In genomic region chr6:145396534-145396933, GRCm38 (mm10) we compare ENCODE assay signal across 13 mouse cellular contexts.
A peak's percentile ranks its signal among the peaks of the same experiment; 100 is the strongest.
DNase-seq lines count a peak whose midpoint lies in the region; ATAC-seq and TF ChIP-seq lines count a peak whose summit lies in the region.
"Had no signal": no experiment of that assay in that cellular context is flagged by ENCODE, and none has a peak within 500 bp of the region (broad histone marks: within the 10 kb centered on the region; RNA-seq: fewer than 3 reads in every experiment).

No protein-coding gene starts in this region.

- no peaks in the 10 kb centered on the region for H3K36me3 ChIP-seq in hindbrain, postnatal 0 days (ENCODE audit: insufficient read depth, low read length)
- no peaks in the 10 kb centered on the region for H3K36me3 ChIP-seq in hindbrain, embryonic 12.5 days
- H3K36me3 ChIP-seq in liver, postnatal 0 days (replicated peaks; ENCODE audit: insufficient read depth, low read length) = no peaks in the 10 kb centered on the region
- no peaks in the 10 kb centered on the region for H3K36me3 ChIP-seq in liver, embryonic 11.5 days (ENCODE audit: control insufficient read depth, insufficient read depth, low read length)
- H3K36me3 ChIP-seq: limb, embryonic 12.5 days had no signal

- H3K4me1 ChIP-seq in hindbrain, postnatal 0 days (ENCODE audit: insufficient read depth, low read length) = no peaks in the 10 kb centered on the region
- 0 out of 2 replicates have a peak, but pooled peaks cover 4% of the 10 kb centered on the region for H3K4me1 ChIP-seq in hindbrain, embryonic 12.5 days
- no peaks in the 10 kb centered on the region for H3K4me1 ChIP-seq in liver, postnatal 0 days (ENCODE audit: insufficient read depth)
- no peaks in the 10 kb centered on the region for H3K4me1 ChIP-seq in liver, embryonic 11.5 days (replicated peaks; ENCODE audit: control insufficient read depth, insufficient read depth, low read length)

- H3K27ac ChIP-seq in hindbrain, postnatal 0 days = no peak overlapping the region
- no peak overlapping the region for H3K27ac ChIP-seq in hindbrain, embryonic 12.5 days
- no peak overlapping the region for H3K27ac ChIP-seq in liver, postnatal 0 days (ENCODE audit: low read depth)
- no peak overlapping the region for H3K27ac ChIP-seq in liver, embryonic 11.5 days (ENCODE audit: low read depth, low read length)
- H3K27ac ChIP-seq: limb, embryonic 12.5 days had no signal

- peak; percentile 10 to 11 for DNase-seq in cerebellum, adult 18-20 months
- no peak for DNase-seq in cerebellum, adult 9-11 months
- no peak for DNase-seq in hindbrain, postnatal 0 days (ENCODE audit: low spot score)
- DNase-seq in liver, postnatal 0 days = no peak
- no peak for DNase-seq in liver, embryonic 11.5 days (ENCODE audit: low spot score)
- DNase-seq in adipocyte (ENCODE audit: low spot score) = peak; percentile 72
- DNase-seq in ovary, postnatal 36 days (ENCODE audit: low spot score) = no peak
- DNase-seq: heart, postnatal 36 days; spleen, adult 18-20 months had no signal

- no peak for ATAC-seq in hindbrain, postnatal 0 days
- ATAC-seq in hindbrain, embryonic 12.5 days (ENCODE audit: low FRiP score) = no peak
- no peak for ATAC-seq in liver, postnatal 0 days
- no peak for ATAC-seq in liver, embryonic 11.5 days (replicated peaks; ENCODE audit: low FRiP score)
- ATAC-seq: intestine, embryonic 16.5 days had no signal

- no peak overlapping the region for H3K4me2 ChIP-seq in hindbrain, postnatal 0 days (ENCODE audit: low read depth, low read length)
- no peak overlapping the region for H3K4me2 ChIP-seq in hindbrain, embryonic 12.5 days (replicated peaks)
- H3K4me2 ChIP-seq in liver, postnatal 0 days (ENCODE audit: low read depth, low read length) = no peak overlapping the region
- H3K4me2 ChIP-seq in liver, embryonic 11.5 days = no peak overlapping the region
- H3K4me2 ChIP-seq: limb, embryonic 12.5 days; midbrain, embryonic 11.5 days had no signal

- no peaks in the 10 kb centered on the region for H3K27me3 ChIP-seq in hindbrain, postnatal 0 days (ENCODE audit: insufficient read depth, low read length)
- no peaks in the 10 kb centered on the region for H3K27me3 ChIP-seq in hindbrain, embryonic 12.5 days
- H3K27me3 ChIP-seq in liver, postnatal 0 days (ENCODE audit: insufficient read depth, low read length) = no peaks in the 10 kb centered on the region
- H3K27me3 ChIP-seq in liver, embryonic 11.5 days (replicated peaks; ENCODE audit: control insufficient read depth, insufficient read depth, low read length) = no peaks in the 10 kb centered on the region
- H3K27me3 ChIP-seq: limb, embryonic 12.5 days had no signal

- no peak overlapping the region for H3K4me3 ChIP-seq in hindbrain, postnatal 0 days (ENCODE audit: low read length)
- H3K4me3 ChIP-seq in hindbrain, embryonic 12.5 days = no peak overlapping the region
- no peak overlapping the region for H3K4me3 ChIP-seq in liver, postnatal 0 days (ENCODE audit: low read depth, low read length)
- no peak overlapping the region for H3K4me3 ChIP-seq in liver, embryonic 11.5 days (ENCODE audit: low read depth, low read length)
- H3K4me3 ChIP-seq: limb, embryonic 12.5 days had no signal

- WGBS in hindbrain, postnatal 0 days = 90% methylated on average over 2 of the region's 2 CpGs
- WGBS in hindbrain, embryonic 12.5 days = 87% methylated on average over 2 of the region's 2 CpGs
- 76% methylated on average over 2 of the region's 2 CpGs for WGBS in liver, postnatal 0 days (ENCODE audit: insufficient replicate concordance)
- WGBS in liver, embryonic 11.5 days = 80% methylated on average over 2 of the region's 2 CpGs

- H3K9me3 ChIP-seq in hindbrain, postnatal 0 days (ENCODE audit: low read length) = no peaks in the 10 kb centered on the region
- no peaks in the 10 kb centered on the region for H3K9me3 ChIP-seq in hindbrain, embryonic 12.5 days (replicated peaks)
- no peaks in the 10 kb centered on the region for H3K9me3 ChIP-seq in liver, postnatal 0 days (ENCODE audit: low read length)
- no peaks in the 10 kb centered on the region for H3K9me3 ChIP-seq in liver, embryonic 11.5 days (ENCODE audit: control insufficient read depth, low read length)
- H3K9me3 ChIP-seq: limb, embryonic 12.5 days had no signal

- H3K9ac ChIP-seq in hindbrain, postnatal 0 days (replicated peaks; ENCODE audit: low read length) = no peak overlapping the region
- H3K9ac ChIP-seq in hindbrain, embryonic 12.5 days = no peak overlapping the region
- H3K9ac ChIP-seq in liver, postnatal 0 days (replicated peaks) = no peak overlapping the region
- H3K9ac ChIP-seq in liver, embryonic 11.5 days (ENCODE audit: low read depth, low read length) = no peak overlapping the region
- H3K9ac ChIP-seq: limb, embryonic 12.5 days had no signal

- TF ChIP-seq EP300 in liver, postnatal 0 days (IDR thresholded peaks at IDR 0.05; ENCODE audit: low read depth) = no peak

- peak; percentile 54 for TF ChIP-seq CTCF in hindbrain, postnatal 0 days (IDR thresholded peaks at IDR 0.05; ENCODE audit: low read depth)
- peak; percentile 41 for TF ChIP-seq CTCF in liver, postnatal 0 days (IDR thresholded peaks at IDR 0.05; ENCODE audit: low read depth)

Comparison
In these comparisons a context has a peak if more than half of its experiments do, and no peak if none do; other contexts are left out.
1. DNase-seq: peak in cerebellum, adult 18-20 months (2 of 2) and adipocyte (single experiment); none in cerebellum, adult 9-11 months (single experiment), hindbrain, postnatal 0 days (single experiment), liver, postnatal 0 days (single experiment), liver, embryonic 11.5 days (single experiment) and ovary, postnatal 36 days (single experiment).